Mouse (Mus musculus): ENCODE measurements around the gene Mitf.

DNA sequence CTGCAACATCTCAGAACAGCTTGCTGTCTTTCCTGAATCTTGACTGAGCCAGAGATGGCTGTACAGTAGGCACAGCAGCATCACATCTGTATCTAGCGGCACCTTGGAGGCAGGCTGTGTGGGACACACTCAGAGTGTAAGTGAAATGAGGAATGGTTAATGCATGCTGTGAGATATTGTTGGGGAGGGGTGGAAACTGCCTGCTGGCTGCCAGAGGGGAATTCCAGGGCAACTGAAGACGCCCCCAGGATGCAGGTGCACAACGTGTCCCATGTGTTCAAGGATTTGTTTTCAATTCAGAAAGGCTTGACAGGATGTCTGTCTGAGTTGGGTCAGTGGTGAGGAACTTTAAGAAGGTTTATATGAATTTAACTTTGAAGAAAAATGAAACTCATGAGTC is 37.3 kb downstream of the Mitf start:
- TF ChIP-seq POLR2A (IDR thresholded peaks at IDR 0.05; ENCODE audit: extremely low read depth, insufficient read depth, low read length) (no peak), CTCF (IDR thresholded peaks at IDR 0.05; ENCODE audit: extremely low read depth, insufficient read depth, low read length) (no peak)

All from cortical plate, adult 2 months (tissue).